14 mouse cellular contexts compared by ENCODE assay signal in genomic region chr10:67016615-67017278, GRCm38 (mm10).
DNase-seq lines count a peak whose midpoint lies in the region; ATAC-seq and TF ChIP-seq lines count a peak whose summit lies in the region.
"Had no signal": no experiment of that assay in that cellular context is flagged by ENCODE, and none has a peak within 500 bp of the region (broad histone marks: within the 10 kb centered on the region; RNA-seq: fewer than 3 reads in every experiment).

No protein-coding gene starts in this region.

- no peak overlapping the region for H3K4me3 ChIP-seq in heart, embryonic 12.5 days
- H3K4me3 ChIP-seq in midbrain, embryonic 11.5 days (ENCODE audit: low read depth, low read length): no peak overlapping the region
- no peak overlapping the region for H3K4me3 ChIP-seq in midbrain, embryonic 14.5 days (replicated peaks; ENCODE audit: low read depth, low read length)
- H3K4me3 ChIP-seq in intestine, postnatal 0 days (ENCODE audit: low read depth, low read length): no peak overlapping the region
- H3K4me3 ChIP-seq: erythroblast, embryonic 14.5 days; hindbrain, embryonic 10.5 days had no signal

- no peaks in the 10 kb centered on the region for H3K27me3 ChIP-seq in heart, embryonic 12.5 days (replicated peaks)
- no peaks in the 10 kb centered on the region for H3K27me3 ChIP-seq in midbrain, embryonic 11.5 days (ENCODE audit: control insufficient read depth, insufficient read depth, low read length)
- no peaks in the 10 kb centered on the region for H3K27me3 ChIP-seq in midbrain, embryonic 14.5 days (ENCODE audit: control insufficient read depth, insufficient read depth, low read length)
- H3K27me3 ChIP-seq in intestine, postnatal 0 days (replicated peaks; ENCODE audit: control insufficient read depth, insufficient read depth, low read length): no peaks in the 10 kb centered on the region

- 0 out of 2 replicates have a peak, but pooled peaks have one; percentile 39 for ATAC-seq in heart, embryonic 12.5 days (ENCODE audit: insufficient number of reproducible peaks, low FRiP score)
- ATAC-seq in midbrain, embryonic 11.5 days (ENCODE audit: low FRiP score): no peak
- ATAC-seq in midbrain, embryonic 14.5 days (ENCODE audit: low FRiP score, low TSS enrichment): no peak
- ATAC-seq in intestine, postnatal 0 days: peak; percentile 68

- peaks cover 14% of the 10 kb centered on the region for H3K4me1 ChIP-seq in heart, embryonic 12.5 days (replicated peaks)
- peaks cover 2% of the 10 kb centered on the region; the same call in 1 of the 2 replicates for H3K4me1 ChIP-seq in midbrain, embryonic 11.5 days (ENCODE audit: control insufficient read depth, insufficient read depth, low read length)
- no peaks in the 10 kb centered on the region for H3K4me1 ChIP-seq in midbrain, embryonic 14.5 days (ENCODE audit: control insufficient read depth, insufficient read depth, low read length)
- H3K4me1 ChIP-seq in intestine, postnatal 0 days (replicated peaks; ENCODE audit: control insufficient read depth, insufficient read depth, low read length): peaks cover 3% of the 10 kb centered on the region; the same call in 1 of the 2 replicates

- H3K27ac ChIP-seq in heart, embryonic 12.5 days (ENCODE audit: poor library complexity, severe bottlenecking): 0 out of 2 replicates have a peak overlapping the region, but pooled peaks have one; percentile 45
- H3K27ac ChIP-seq in midbrain, embryonic 11.5 days (ENCODE audit: low read depth, low read length): no peak overlapping the region
- H3K27ac ChIP-seq in midbrain, embryonic 14.5 days (replicated peaks; ENCODE audit: low read depth, low read length): no peak overlapping the region
- H3K27ac ChIP-seq in intestine, postnatal 0 days (ENCODE audit: low read depth, low read length): peak overlapping the region; percentile 5; the same call in 1 of the 2 replicates
- H3K27ac ChIP-seq: hindbrain, embryonic 10.5 days had no signal

- peaks cover 31% of the 10 kb centered on the region for H3K36me3 ChIP-seq in heart, embryonic 12.5 days
- no peaks in the 10 kb centered on the region; the same call in 1 of the 2 replicates for H3K36me3 ChIP-seq in midbrain, embryonic 11.5 days (ENCODE audit: control insufficient read depth, insufficient read depth, low read length)
- peaks cover 15% of the 10 kb centered on the region; the same call in 1 of the 2 replicates for H3K36me3 ChIP-seq in midbrain, embryonic 14.5 days (ENCODE audit: control insufficient read depth, insufficient read depth, low read length)
- H3K36me3 ChIP-seq in intestine, postnatal 0 days (ENCODE audit: control insufficient read depth, insufficient read depth): peaks cover 35% of the 10 kb centered on the region

- peak overlapping the region; percentile 11; the same call in 1 of the 2 replicates for H3K9ac ChIP-seq in heart, embryonic 12.5 days
- no peak overlapping the region for H3K9ac ChIP-seq in midbrain, embryonic 11.5 days (ENCODE audit: low read length)
- no peak overlapping the region for H3K9ac ChIP-seq in midbrain, embryonic 14.5 days (replicated peaks; ENCODE audit: low read length)
- H3K9ac ChIP-seq in intestine, postnatal 0 days (ENCODE audit: low read depth, low read length): no peak overlapping the region

- TF ChIP-seq CTCF in intestine, postnatal 0 days (IDR thresholded peaks at IDR 0.05; ENCODE audit: low read depth): no peak

- peak overlapping the region; percentile 13; the same call in 1 of the 2 replicates for H3K4me2 ChIP-seq in heart, embryonic 12.5 days
- H3K4me2 ChIP-seq in midbrain, embryonic 11.5 days: no peak overlapping the region
- H3K4me2 ChIP-seq in midbrain, embryonic 14.5 days (ENCODE audit: low read length): no peak overlapping the region
- no peak overlapping the region for H3K4me2 ChIP-seq in intestine, postnatal 0 days (replicated peaks; ENCODE audit: low read depth)

- DNase-seq in heart, postnatal 10 days: no peak
- peak; percentile 84 for DNase-seq in midbrain, embryonic 11.5 days (ENCODE audit: low spot score, missing footprints)
- DNase-seq in midbrain, embryonic 14.5 days: no peak
- DNase-seq in NIH3T3 (ENCODE audit: low read depth): peak; percentile 32
- DNase-seq in left cerebral cortex, postnatal 10 days (ENCODE audit: extremely low spot score in 1 of 2, low spot score in 2 of 2): no peak
- DNase-seq in layer of hippocampus, postnatal 25 days (ENCODE audit: extremely low spot score in 1 of 2, low spot score in 1 of 2): no peak
- DNase-seq: cerebellum, adult 8-10 months; liver; lung, postnatal 10 days; thymus, postnatal 14 days had no signal

- H3K9me3 ChIP-seq in heart, embryonic 12.5 days (replicated peaks): no peaks in the 10 kb centered on the region
- H3K9me3 ChIP-seq in midbrain, embryonic 11.5 days (ENCODE audit: control insufficient read depth, low read length): no peaks in the 10 kb centered on the region
- no peaks in the 10 kb centered on the region for H3K9me3 ChIP-seq in midbrain, embryonic 14.5 days (ENCODE audit: control insufficient read depth, low read length)
- H3K9me3 ChIP-seq in intestine, postnatal 0 days (ENCODE audit: control insufficient read depth): no peaks in the 10 kb centered on the region
- H3K9me3 ChIP-seq: hindbrain, embryonic 10.5 days had no signal

- 54% methylated on average over 4 of the region's 4 CpGs for WGBS in heart, embryonic 12.5 days
- WGBS in midbrain, embryonic 11.5 days: 81% methylated on average over 4 of the region's 4 CpGs
- 80% methylated on average over 4 of the region's 4 CpGs for WGBS in midbrain, embryonic 14.5 days
- WGBS in intestine, postnatal 0 days: 59% methylated on average over 4 of the region's 4 CpGs

- intact Hi-C loops in heart, postnatal 10 days (cut with DNase I): no loop called here
- intact Hi-C loops in left cerebral cortex, postnatal 10 days (cut with DNase I): loop anchor here (5.0 kb wide), 1 partner anchor 94 kb away; no protein-coding TSS in a partner anchor

Comparison
In these comparisons a context has a peak if more than half of its experiments do, and no peak if none do; other contexts are left out.
1. DNase-seq: peak in midbrain, embryonic 11.5 days (single experiment) and NIH3T3 (single experiment); none in heart, postnatal 10 days (0 of 2), midbrain, embryonic 14.5 days (single experiment), left cerebral cortex, postnatal 10 days (0 of 2) and layer of hippocampus, postnatal 25 days (0 of 2).
2. ATAC-seq: peak in heart, embryonic 12.5 days (single experiment) and intestine, postnatal 0 days (single experiment); none in midbrain, embryonic 11.5 days (single experiment) and midbrain, embryonic 14.5 days (single experiment).
3. H3K27ac ChIP-seq: peak in heart, embryonic 12.5 days (single experiment) and intestine, postnatal 0 days (single experiment); none in midbrain, embryonic 11.5 days (single experiment) and midbrain, embryonic 14.5 days (single experiment).